Mouse (Mus musculus) C2C12 (cell line): ENCODE measurements around the gene Atxn2l. TPM values are rescaled to one million over a fixed set of nuclear protein-coding genes. Genes with fewer than 3 reads are reported as not detected.
A peak's percentile ranks its signal among the peaks of the same experiment; 100 is the strongest.

ENCODE experiments used
- H3K27me3 ChIP-seq: one replicate; pipeline ENCODE4 v1.6.1; 2011; ENCODE audit not compliant: control insufficient read depth, insufficient read depth, insufficient read length
- H3K36me3 ChIP-seq: one replicate; pipeline ENCODE4 v1.6.1; 2011; ENCODE audit not compliant: control insufficient read depth, insufficient read depth
- H3K4me3 ChIP-seq: one replicate; pipeline ENCODE4 v1.5.1; 2011; ENCODE audit warnings: mild to moderate bottlenecking, control low read depth; ENCODE audit not compliant: poor library complexity, insufficient read depth, severe bottlenecking
- H3K79me2 ChIP-seq: one replicate; pipeline ENCODE4 v1.6.1; 2011; ENCODE audit not compliant: control insufficient read depth, insufficient read depth
- H3K79me3 ChIP-seq: one replicate; pipeline ENCODE4 v1.6.1; 2011; ENCODE audit warnings: low read depth, control low read depth
- H3ac ChIP-seq: one replicate; pipeline ENCODE3; 2011; ENCODE audit warnings: low read depth; ENCODE audit not compliant: control insufficient read depth, insufficient read length
- CEBPB ChIP-seq: IDR thresholded peaks from one replicate; pipeline ENCODE4 v1.6.1; 2011; ENCODE audit warnings: low read depth, mild to moderate bottlenecking, control low read depth, moderate library complexity
- CTCF ChIP-seq: IDR thresholded peaks from one replicate; pipeline ENCODE4 v1.5.1; 2011; ENCODE audit not compliant: control insufficient read depth, insufficient read depth, insufficient read length
- FOSL1 ChIP-seq: IDR thresholded peaks from one replicate; pipeline ENCODE4 v1.8.0; 2011; ENCODE audit warnings: mild to moderate bottlenecking, low read length; ENCODE audit not compliant: poor library complexity, insufficient read depth, severe bottlenecking
- MAX ChIP-seq: IDR thresholded peaks from one replicate; pipeline ENCODE4 v1.6.1; 2011; ENCODE audit warnings: mild to moderate bottlenecking, control low read depth
- MYOD1 ChIP-seq: IDR thresholded peaks from one replicate; pipeline ENCODE4 v1.6.1; 2011; ENCODE audit warnings: low read depth; ENCODE audit not compliant: control insufficient read depth, insufficient read length
- MYOG ChIP-seq: IDR thresholded peaks from one replicate; pipeline ENCODE4 v1.6.1; 2011; ENCODE audit not compliant: control insufficient read depth, insufficient read length; ENCODE audit errors: extremely low read depth
- USF1 ChIP-seq: IDR thresholded peaks from one replicate; pipeline ENCODE4 v1.6.1; 2011; ENCODE audit warnings: low read depth, mild to moderate bottlenecking, control low read depth, moderate library complexity
- polyA plus RNA-seq: library from polyadenylated mRNA; unstranded; fragments of >200 nt; fragmentation: generic; extraction: Trizol; gene quantifications from one replicate; pipeline ENCODE4 v1.2.1, GENCODE M21; 2012; ENCODE audit warnings: missing spikeins

Gene Atxn2l
- polyA plus RNA-seq, 1 experiment, result 73.0 TPM

GRCm38 (mm10) chr7:126507126-126507778 lies 4.0 kb upstream of the Atxn2l start:
- H3K79me3 ChIP-seq, result no peaks in the 10 kb centered on the region
- H3K36me3 ChIP-seq, result no peaks in the 10 kb centered on the region
- no peaks in the 10 kb centered on the region for H3K27me3 ChIP-seq
- H3K4me3 ChIP-seq, result no peak overlapping the region
- no peak for TF ChIP-seq MAX
- TF ChIP-seq USF1, result no peak
- TF ChIP-seq CTCF, result no peak
- no peak for TF ChIP-seq MYOD1
- no peak for TF ChIP-seq FOSL1
- no peak for TF ChIP-seq CEBPB
- no peak for TF ChIP-seq MYOG
- H3ac ChIP-seq, result no peak overlapping the region
- H3K79me2 ChIP-seq, result peaks cover 5% of the 10 kb centered on the region

DNA sequence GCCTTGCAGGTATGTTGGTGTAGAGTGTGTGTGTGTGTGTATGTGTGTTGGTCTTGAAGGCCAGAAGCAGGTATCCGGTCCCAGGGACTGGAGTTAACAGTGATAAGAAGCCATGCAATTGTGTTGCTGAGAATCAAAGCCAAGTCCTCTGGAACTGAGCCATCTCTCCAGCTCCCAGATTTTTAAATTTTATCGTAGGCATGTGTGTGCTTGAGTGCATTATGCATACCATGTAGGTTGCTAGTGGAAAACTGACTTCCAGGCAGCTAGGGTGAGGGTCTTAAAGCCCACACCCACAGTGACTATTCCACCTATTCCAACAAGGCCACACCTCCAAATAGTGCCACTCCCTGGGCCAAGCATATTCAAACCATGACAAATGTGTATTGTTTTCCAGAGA lies 1.7 kb upstream of the Atxn2l start:
- TF ChIP-seq MYOG, result no peak
- no peak for TF ChIP-seq USF1
- TF ChIP-seq CTCF, result no peak
- TF ChIP-seq MYOD1, result no peak
- TF ChIP-seq CEBPB, result no peak
- no peak for TF ChIP-seq FOSL1
- no peak for TF ChIP-seq MAX
- Histone ChIP-seq H3K27me3 (no peaks in the 10 kb centered on the region), H3ac (no peak overlapping the region), H3K79me2 (peaks cover 28% of the 10 kb centered on the region), H3K36me3 (peaks cover 15% of the 10 kb centered on the region), H3K79me3 (peaks cover 20% of the 10 kb centered on the region), H3K4me3 (no peak overlapping the region)

DNA sequence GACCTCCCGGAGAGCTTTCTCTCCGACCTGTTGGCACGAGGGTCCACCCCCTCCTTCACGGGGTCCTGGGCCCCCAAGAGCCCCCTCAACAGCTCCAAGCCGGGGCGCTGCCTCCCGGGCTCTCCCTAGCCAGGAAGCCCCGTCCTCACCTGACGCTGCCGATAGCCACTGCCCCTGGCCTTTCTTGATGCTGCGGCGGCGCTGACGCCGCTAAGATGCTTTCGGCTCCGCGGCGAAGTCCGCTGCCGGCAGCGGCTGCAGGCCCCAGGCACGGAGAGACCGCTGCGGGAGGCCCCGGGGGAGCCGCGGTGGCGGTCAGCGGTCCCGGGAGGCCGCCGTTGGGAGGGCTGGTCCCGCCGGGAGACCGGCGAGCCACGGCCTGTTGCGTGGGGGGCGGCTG lies 486 bp downstream of the Atxn2l start:
- peak overlapping the region; percentile 96 for H3K4me3 ChIP-seq
- H3K27me3 ChIP-seq, result no peaks in the 10 kb centered on the region
- TF ChIP-seq CEBPB, result no peak
- no peak for TF ChIP-seq MYOG
- TF ChIP-seq MYOD1, result no peak
- TF ChIP-seq MAX, result no peak
- no peak for TF ChIP-seq CTCF
- no peak for TF ChIP-seq FOSL1
- TF ChIP-seq USF1, result no peak
- peaks cover 35% of the 10 kb centered on the region for H3K36me3 ChIP-seq
- H3K79me3 ChIP-seq, result peaks cover 34% of the 10 kb centered on the region
- H3ac ChIP-seq, result peak overlapping the region; percentile 99
- peaks cover 49% of the 10 kb centered on the region for H3K79me2 ChIP-seq

DNA sequence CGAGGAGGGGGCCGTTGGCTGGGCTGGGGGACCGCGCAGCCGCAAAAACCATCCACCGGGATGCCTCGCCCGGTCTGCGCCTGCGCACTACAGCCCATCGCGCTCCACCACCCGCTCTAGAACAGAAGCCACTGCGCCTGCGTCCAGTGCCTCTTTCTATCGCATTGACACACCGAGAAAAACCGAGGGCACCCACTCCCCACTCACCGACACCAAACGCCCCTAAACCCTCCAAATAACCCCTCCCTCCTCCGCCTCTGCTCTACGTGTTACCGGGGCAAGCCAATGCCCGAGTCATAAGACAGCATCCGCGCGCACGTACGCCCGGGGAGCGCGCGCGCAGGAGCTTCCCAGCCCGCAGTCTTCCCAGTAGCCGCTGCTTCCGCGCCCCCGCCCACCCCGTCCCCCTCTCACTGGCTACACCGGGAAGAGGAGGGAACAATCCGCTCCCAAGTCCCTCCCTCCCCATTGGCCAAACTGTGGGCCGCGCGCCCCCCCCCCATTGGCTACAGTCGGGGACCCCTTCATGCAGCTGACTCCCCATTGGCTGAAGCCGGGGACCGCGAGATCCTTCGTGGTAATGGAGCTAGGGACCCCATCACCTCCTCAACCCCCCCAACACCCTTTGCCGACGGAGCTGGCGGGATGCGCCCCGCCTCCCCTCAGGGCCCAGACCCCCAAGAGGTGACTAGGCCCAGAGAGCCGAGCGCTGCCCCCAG lies 1.1 kb downstream of the Atxn2l start:
- no peaks in the 10 kb centered on the region for H3K27me3 ChIP-seq
- peaks cover 35% of the 10 kb centered on the region for H3K79me3 ChIP-seq
- peak overlapping the region; percentile 99 for H3ac ChIP-seq
- H3K36me3 ChIP-seq, result peaks cover 40% of the 10 kb centered on the region
- H3K79me2 ChIP-seq, result peaks cover 55% of the 10 kb centered on the region
- H3K4me3 ChIP-seq, result peak overlapping the region; percentile 96
- TF ChIP-seq MYOD1 (no peak), MAX (no peak), MYOG (no peak), CEBPB (no peak), FOSL1 (no peak), CTCF (no peak), USF1 (no peak)

DNA sequence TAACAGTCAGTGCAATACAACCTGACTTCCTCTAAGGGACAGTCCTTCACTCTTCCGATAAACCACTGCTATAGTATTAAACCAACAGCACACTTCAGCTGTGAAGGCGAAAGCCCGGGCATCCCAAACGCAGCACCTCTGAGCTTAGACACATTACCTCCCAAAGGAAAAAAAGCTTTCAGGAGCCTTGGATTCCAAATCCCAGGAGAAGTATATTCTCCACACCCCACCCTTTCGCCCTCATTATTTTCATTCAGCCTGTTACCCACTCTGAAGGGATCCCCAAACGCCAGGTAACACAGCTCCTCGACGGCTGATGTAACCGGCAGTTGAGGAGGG lies 1.6 kb downstream of the Atxn2l start:
- TF ChIP-seq CEBPB (no peak), FOSL1 (no peak)
- peaks cover 46% of the 10 kb centered on the region for H3K36me3 ChIP-seq
- H3K27me3 ChIP-seq, result no peaks in the 10 kb centered on the region
- peak overlapping the region; percentile 77 for H3ac ChIP-seq
- peaks cover 35% of the 10 kb centered on the region for H3K79me3 ChIP-seq
- H3K4me3 ChIP-seq, result peak overlapping the region; percentile 96
- H3K79me2 ChIP-seq, result peaks cover 58% of the 10 kb centered on the region

DNA sequence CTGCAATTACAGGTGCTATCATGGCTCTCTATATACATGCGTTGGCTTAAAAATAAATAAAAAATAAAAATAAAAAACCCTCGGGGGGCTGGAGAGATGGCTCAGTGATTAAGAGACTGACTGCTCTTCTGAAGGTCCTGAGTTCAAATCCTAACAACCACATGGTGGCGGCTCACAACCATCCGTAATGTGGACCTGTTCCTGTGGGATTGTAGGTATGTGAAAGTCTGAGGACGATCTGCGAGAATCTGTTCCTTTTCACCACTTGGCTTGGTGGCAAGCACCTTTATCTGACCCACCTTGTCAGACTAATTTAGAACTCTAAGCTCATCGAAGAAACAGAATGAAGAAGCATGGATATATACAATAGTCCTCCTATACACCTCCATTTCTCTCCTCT lies 3.8 kb downstream of the Atxn2l start:
- TF ChIP-seq MYOD1, result no peak
- no peak for TF ChIP-seq FOSL1
- TF ChIP-seq CEBPB, result no peak
- TF ChIP-seq USF1, result no peak
- Histone ChIP-seq H3K4me3 (no peak overlapping the region), H3K79me2 (peaks cover 58% of the 10 kb centered on the region), H3ac (no peak overlapping the region), H3K27me3 (no peaks in the 10 kb centered on the region), H3K79me3 (peaks cover 39% of the 10 kb centered on the region), H3K36me3 (peaks cover 68% of the 10 kb centered on the region)
